Mouse (Mus musculus) gastrocnemius, adult 8-10 months (tissue): ENCODE measurements around the gene Gm10591. TPM values are rescaled to one million over a fixed set of nuclear protein-coding genes. Genes with fewer than 3 reads are reported as not detected.
"Not testable (repeated sequence)": the region's sequence is repeated elsewhere in the genome, so short reads cannot be mapped to it uniquely, and the experiment has no call there.

Source experiments
- DNase-seq, 2 experiments: peaks; one replicate each; pipeline ENCODE4 v3.0.0; 2022; ENCODE audit warnings: low spot score in 2 of 2
- total RNA-seq, 4 experiments: library from RNA; stranded (reverse); gene quantifications; 2 replicates each; pipeline ENCODE4 v1.2.4; 2022

The Gm10591 gene
- total RNA-seq = not detected

- DNase-seq = not testable (repeated sequence)
Observed at GRCm38 (mm10) chr4:42611895-42612294, at the start of gene Gm10591. Gm10591 (plus strand) TSS chr4:42612195.

- not testable (repeated sequence) for DNase-seq
Observed at GRCm38 (mm10) chr4:42629419-42629818, 17.4 kb downstream of the Gm10591 start, which contains the start of gene Gm2564. Gm2564 (plus strand) TSS chr4:42629719.

GRCm38 (mm10) chr4:42654951-42655350 is 43.0 kb downstream of the Gm10591 start, which contains the start of gene Ccl27b:
Ccl27b (plus strand) TSS chr4:42655251.
- DNase-seq = not testable (repeated sequence)

GRCm38 (mm10) chr4:42661793-42662192 is 49.8 kb downstream of the Gm10591 start, which contains the start of gene Il11ra2:
Il11ra2 (minus strand) TSS chr4:42661893.
- DNase-seq = not testable (repeated sequence)

Other genes starting within 250 kb of the Gm10591 start
- gene Gm21586, start 172.8 kb upstream of the Gm10591 start, total RNA-seq = not detected
- gene Gm2163, start 145.4 kb upstream of the Gm10591 start, total RNA-seq = not detected
- gene Fam205a2, start 84.0 kb upstream of the Gm10591 start, total RNA-seq = not detected
- 10 to 100 TPM in 2 of 4 experiments, 1 to 10 TPM in 2; 7.6 to 16.1 (median 10.5) TPM for gene Gm2564, start 17.5 kb downstream of the Gm10591 start, total RNA-seq
- gene Ccl27b, start 43.1 kb downstream of the Gm10591 start, total RNA-seq = not detected
- gene Il11ra2, start 49.7 kb downstream of the Gm10591 start, total RNA-seq = under 1 TPM in 1 of 4 experiments, not detected in 3; 0.76 TPM
- gene 4930578G10Rik, start 123.3 kb downstream of the Gm10591 start, total RNA-seq = under 1 TPM in 3 of 4 experiments, not detected in 1; 0.44 to 0.97 (median 0.51) TPM
- not detected for gene Ccl19, start 144.4 kb downstream of the Gm10591 start, total RNA-seq
- gene Ccl21a, start 161.8 kb downstream of the Gm10591 start, total RNA-seq = 10 to 100 TPM in 2 of 4 experiments, 1 to 10 TPM in 2; 7.4 to 13.9 (median 10.1) TPM
- gene Fam205a1, start 241.7 kb downstream of the Gm10591 start, total RNA-seq = not detected
- gene Gm12394, start 244.6 kb downstream of the Gm10591 start, total RNA-seq = not detected